Mouse (Mus musculus) embryonic facial prominence, embryonic 10.5 days (tissue): Measurements from ENCODE around the gene Sh3bp4. TPM values are rescaled to one million over a fixed set of nuclear protein-coding genes. Genes with fewer than 3 reads are reported as not detected.
A peak's percentile ranks its signal among the peaks of the same experiment; 100 is the strongest.

ENCODE experiments used
- DNase-seq: peaks from one replicate; pipeline ENCODE4 v3.0.0-alpha.2; 2017; ENCODE audit warnings: low spot score
- H3K27ac ChIP-seq: fragments of 300-500 bp; sonication (generic); replicated peaks from 2 replicates; pipeline ENCODE4 v1.5.1; 2016; ENCODE audit warnings: mild to moderate bottlenecking
- H3K27me3 ChIP-seq: fragments of 300-500 bp; sonication (generic); replicated peaks from 2 replicates; pipeline ENCODE4 v1.6.1; 2016; ENCODE audit warnings: low read depth, mild to moderate bottlenecking; ENCODE audit not compliant: poor library complexity, severe bottlenecking
- H3K36me3 ChIP-seq: fragments of 300-500 bp; sonication (generic); replicated peaks from 2 replicates; pipeline ENCODE4 v1.6.1; 2016; ENCODE audit warnings: mild to moderate bottlenecking, moderate library complexity
- H3K4me1 ChIP-seq: fragments of 300-500 bp; sonication (generic); 2 replicates; pipeline ENCODE4 v1.6.1; 2016
- H3K4me3 ChIP-seq: fragments of 300-500 bp; sonication (generic); 2 replicates; pipeline ENCODE4 v1.5.1; 2016; ENCODE audit warnings: mild to moderate bottlenecking, moderate library complexity
- H3K9me3 ChIP-seq: fragments of 300-500 bp; sonication (generic); 2 replicates; pipeline ENCODE4 v1.6.1; 2016; ENCODE audit warnings: mild to moderate bottlenecking
- WGBS: fragments of 180-500 bp; shearing (Covaris S2); methylation state at CpG from one replicate; pipeline ENCODE4 v1.1.7; 2016; 5-methylcytosine and 5-hydroxymethylcytosine counted together
- polyA plus RNA-seq: library from polyadenylated mRNA; unstranded; fragments of >200 nt; fragmentation: Nextera tagmentation; extraction: Ambion mirVana; gene quantifications from 2 replicates; pipeline ENCODE4 v1.2.1, GENCODE M21; 2016

Sh3bp4 gene
- polyA plus RNA-seq, 1 experiment from 2014 or later: 26.5 TPM

DNA sequence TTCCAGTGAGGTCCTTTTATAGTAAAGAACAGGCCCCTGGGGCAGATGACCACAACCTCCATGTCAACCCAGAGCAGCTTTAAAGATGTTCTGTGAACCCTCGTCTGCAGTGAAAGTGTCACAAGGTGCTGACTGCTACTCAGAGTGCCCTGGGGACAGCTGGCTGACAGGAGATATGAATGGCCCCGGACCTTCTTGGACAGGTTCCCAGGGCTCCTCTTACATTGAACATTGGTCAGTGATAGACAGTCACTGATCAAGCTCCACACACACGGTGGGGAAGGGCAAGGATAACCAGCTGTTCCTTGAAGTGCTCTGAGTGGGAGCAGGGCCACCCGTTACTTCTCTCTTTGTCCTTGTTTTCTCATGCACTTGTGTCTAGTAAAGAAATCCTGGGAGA is 50.1 kb downstream of the Sh3bp4 start:
- Histone ChIP-seq H3K9me3 (no peaks in the 10 kb centered on the region), H3K36me3 (no peaks in the 10 kb centered on the region), H3K27me3 (no peaks in the 10 kb centered on the region), H3K4me3 (no peak overlapping the region), H3K4me1 (peaks cover 36% of the 10 kb centered on the region), H3K27ac (no peak overlapping the region)
- 77% methylated on average over 4 of the region's 4 CpGs for WGBS
- no peak for DNase-seq

- no peak for DNase-seq
- WGBS: 89% methylated on average over 8 of the region's 8 CpGs
Measured at GRCm38 (mm10) chr1:89121466-89121865, 51.3 kb downstream of the Sh3bp4 start.

GRCm38 (mm10) chr1:89122376-89122775 is 52.2 kb downstream of the Sh3bp4 start:
- Histone ChIP-seq H3K27ac (no peak overlapping the region), H3K9me3 (peaks cover 2% of the 10 kb centered on the region; the same call in 1 of the 2 replicates), H3K4me3 (no peak overlapping the region), H3K36me3 (peaks cover 5% of the 10 kb centered on the region; the same call in 1 of the 2 replicates), H3K27me3 (no peaks in the 10 kb centered on the region), H3K4me1 (peaks cover 23% of the 10 kb centered on the region)
- WGBS: 81% methylated on average over 5 of the region's 5 CpGs
- DNase-seq: no peak

More at GRCm38 (mm10) chr1:89121466-89121865, 51.3 kb downstream of the Sh3bp4 start:
- no peaks in the 10 kb centered on the region for H3K27me3 ChIP-seq
- H3K36me3 ChIP-seq: no peaks in the 10 kb centered on the region
- peaks cover 32% of the 10 kb centered on the region for H3K4me1 ChIP-seq
- no peaks in the 10 kb centered on the region for H3K9me3 ChIP-seq
- no peak overlapping the region for H3K27ac ChIP-seq
- H3K4me3 ChIP-seq: no peak overlapping the region

DNA sequence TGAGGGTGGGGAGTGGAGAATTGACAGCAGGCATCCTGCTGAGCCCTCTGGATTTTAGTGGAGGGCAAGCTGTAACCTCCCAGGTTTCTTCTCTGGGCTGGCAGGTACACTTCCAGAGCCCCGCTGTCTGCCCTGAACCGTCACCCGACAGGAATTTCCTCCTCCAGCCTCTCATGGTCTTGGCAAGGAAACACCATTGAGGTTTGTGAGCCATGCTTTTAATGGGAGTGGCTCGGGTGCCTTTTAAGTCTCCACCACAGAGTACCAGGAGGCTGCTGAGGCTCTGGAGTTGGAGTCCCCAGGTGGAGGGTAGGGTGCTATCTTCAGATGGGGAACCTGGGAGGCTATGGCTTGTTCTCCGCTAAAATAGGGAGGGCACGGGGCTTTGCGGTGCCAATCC is 53.9 kb downstream of the Sh3bp4 start:
- Histone ChIP-seq H3K9me3 (peaks cover 2% of the 10 kb centered on the region; the same call in 1 of the 2 replicates), H3K4me1 (peaks cover 17% of the 10 kb centered on the region), H3K27me3 (no peaks in the 10 kb centered on the region), H3K36me3 (peaks cover 5% of the 10 kb centered on the region; the same call in 1 of the 2 replicates), H3K4me3 (no peak overlapping the region), H3K27ac (no peak overlapping the region)
- DNase-seq: no peak
- 87% methylated on average over 7 of the region's 7 CpGs for WGBS

GRCm38 (mm10) chr1:89127163-89127562 is 56.9 kb downstream of the Sh3bp4 start:
- WGBS: 99% methylated on average over 3 of the region's 3 CpGs
- no peak for DNase-seq
- Histone ChIP-seq H3K36me3 (peaks cover 16% of the 10 kb centered on the region; the same call in 1 of the 2 replicates), H3K4me1 (peaks cover 12% of the 10 kb centered on the region; the same call in 1 of the 2 replicates), H3K9me3 (peaks cover 2% of the 10 kb centered on the region; the same call in 1 of the 2 replicates), H3K4me3 (no peak overlapping the region), H3K27me3 (no peaks in the 10 kb centered on the region), H3K27ac (no peak overlapping the region)

DNA sequence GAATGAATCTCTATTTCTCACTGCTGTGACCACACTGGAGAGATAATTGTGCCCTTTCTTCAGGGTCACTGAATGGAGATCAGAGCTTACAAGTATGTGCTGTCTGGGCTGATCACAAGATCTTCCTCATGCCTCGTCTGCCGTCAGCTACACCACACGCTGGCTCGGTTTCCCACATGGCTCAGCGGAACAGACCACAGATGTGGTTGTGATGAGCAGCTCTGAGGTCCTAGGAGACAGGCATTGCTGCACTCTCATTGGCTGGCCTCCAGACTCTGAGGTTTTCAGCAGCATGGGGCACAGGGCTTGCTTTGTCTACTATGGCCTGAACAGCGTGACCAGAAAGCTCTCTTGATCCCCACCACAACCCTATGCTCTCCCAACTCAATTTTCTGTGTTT is 60.2 kb downstream of the Sh3bp4 start:
- peaks cover 2% of the 10 kb centered on the region; the same call in 1 of the 2 replicates for H3K9me3 ChIP-seq

DNA sequence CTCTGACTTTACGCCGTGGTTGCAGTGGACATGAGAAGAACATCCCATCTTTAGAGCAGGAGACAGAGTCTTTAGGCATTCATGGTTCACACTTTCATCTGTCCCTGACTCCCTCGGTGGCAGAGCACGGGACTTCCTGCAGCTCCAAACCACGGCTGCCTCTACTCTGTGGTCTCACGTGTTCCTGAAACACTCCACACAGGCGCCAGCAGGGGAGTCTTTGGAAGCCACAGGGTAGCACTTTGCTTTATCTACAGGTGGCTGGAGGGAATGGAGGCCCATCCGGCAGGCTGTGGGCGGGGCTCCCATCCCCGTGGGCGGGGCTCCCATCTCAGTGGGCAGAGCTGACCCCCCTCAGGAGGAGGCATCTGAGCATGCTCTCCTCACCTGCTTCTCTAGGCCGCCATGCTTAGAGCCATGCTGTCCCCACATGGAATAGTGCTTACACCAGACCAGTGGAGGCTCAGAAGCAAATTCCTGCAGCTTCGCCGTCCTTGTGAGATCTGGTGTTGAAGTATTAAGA is 60.9 kb downstream of the Sh3bp4 start:
- Histone ChIP-seq H3K27me3 (no peaks in the 10 kb centered on the region), H3K4me3 (no peak overlapping the region), H3K4me1 (peaks cover 21% of the 10 kb centered on the region), H3K36me3 (peaks cover 24% of the 10 kb centered on the region), H3K27ac (no peak overlapping the region), H3K9me3 (peaks cover 2% of the 10 kb centered on the region; the same call in 1 of the 2 replicates)
- DNase-seq: no peak
- 80% methylated on average over 14 of the region's 14 CpGs for WGBS

More for the DNA sequence above, 60.2 kb downstream of the Sh3bp4 start:
- Histone ChIP-seq H3K36me3 (peaks cover 23% of the 10 kb centered on the region), H3K27ac (0 out of 2 replicates have a peak overlapping the region, but pooled peaks have one; percentile 10), H3K4me1 (peaks cover 21% of the 10 kb centered on the region), H3K4me3 (no peak overlapping the region), H3K27me3 (no peaks in the 10 kb centered on the region)
- 84% methylated on average over 6 of the region's 6 CpGs for WGBS
- no peak for DNase-seq

DNA sequence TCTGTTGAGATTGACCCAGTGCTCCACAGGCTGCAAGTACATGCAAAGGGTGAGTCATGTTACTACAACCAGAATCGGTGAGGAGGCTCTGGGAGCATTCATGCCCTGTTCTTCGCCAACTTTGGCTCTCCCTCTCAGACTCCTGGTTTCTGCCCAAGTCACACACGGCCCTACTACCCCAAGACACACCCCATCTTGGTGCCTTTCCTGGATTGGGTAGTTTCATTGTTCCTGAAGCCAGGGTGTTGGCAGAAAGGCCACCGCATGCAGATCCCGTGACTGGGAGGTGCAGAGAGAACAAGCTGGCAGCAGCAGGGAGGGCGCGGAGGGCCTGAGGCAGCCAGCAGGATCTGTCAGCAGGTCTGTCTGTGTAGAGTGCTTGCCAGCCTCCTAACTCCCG is 61.5 kb downstream of the Sh3bp4 start:
- Histone ChIP-seq H3K36me3 (peaks cover 24% of the 10 kb centered on the region), H3K27ac (no peak overlapping the region), H3K27me3 (no peaks in the 10 kb centered on the region), H3K9me3 (peaks cover 2% of the 10 kb centered on the region; the same call in 1 of the 2 replicates), H3K4me3 (no peak overlapping the region), H3K4me1 (peaks cover 21% of the 10 kb centered on the region)
- no peak for DNase-seq
- 91% methylated on average over 8 of the region's 8 CpGs for WGBS

GRCm38 (mm10) chr1:89133266-89133665 is 63.1 kb downstream of the Sh3bp4 start:
- Histone ChIP-seq H3K4me3 (no peak overlapping the region), H3K36me3 (peaks cover 33% of the 10 kb centered on the region), H3K27ac (0 out of 2 replicates have a peak overlapping the region, but pooled peaks have one; percentile 10), H3K9me3 (no peaks in the 10 kb centered on the region), H3K4me1 (peaks cover 35% of the 10 kb centered on the region), H3K27me3 (no peaks in the 10 kb centered on the region)
- no peak for DNase-seq
- 78% methylated on average over 4 of the region's 4 CpGs for WGBS

- H3K27ac ChIP-seq: no peak overlapping the region
- no peaks in the 10 kb centered on the region for H3K9me3 ChIP-seq
- H3K36me3 ChIP-seq: peaks cover 37% of the 10 kb centered on the region
- H3K27me3 ChIP-seq: no peaks in the 10 kb centered on the region
- whole genome bisulfite sequencing: 88% methylated on average over 4 of the region's 4 CpGs
- H3K4me3 ChIP-seq: no peak overlapping the region
- no peak for DNase-seq
- peaks cover 37% of the 10 kb centered on the region for H3K4me1 ChIP-seq
Measured at GRCm38 (mm10) chr1:89133717-89134116, 63.5 kb downstream of the Sh3bp4 start.

- peaks cover 50% of the 10 kb centered on the region for H3K36me3 ChIP-seq
- 92% methylated on average over 13 of the region's 13 CpGs for WGBS
- no peaks in the 10 kb centered on the region for H3K27me3 ChIP-seq
- H3K4me3 ChIP-seq: no peak overlapping the region
- peaks cover 31% of the 10 kb centered on the region for H3K4me1 ChIP-seq
- no peak for DNase-seq
- H3K27ac ChIP-seq: no peak overlapping the region
- 0 out of 2 replicates have a peak, but pooled peaks cover 2% of the 10 kb centered on the region for H3K9me3 ChIP-seq
Measured at GRCm38 (mm10) chr1:89136089-89136811, 66.0 kb downstream of the Sh3bp4 start.

- Histone ChIP-seq H3K4me1 (peaks cover 29% of the 10 kb centered on the region), H3K9me3 (0 out of 2 replicates have a peak, but pooled peaks cover 2% of the 10 kb centered on the region), H3K36me3 (peaks cover 59% of the 10 kb centered on the region), H3K27me3 (no peaks in the 10 kb centered on the region), H3K4me3 (no peak overlapping the region), H3K27ac (no peak overlapping the region)
- WGBS: 85% methylated on average over 13 of the region's 13 CpGs
- DNase-seq: no peak
Measured at GRCm38 (mm10) chr1:89137086-89137816, 67.0 kb downstream of the Sh3bp4 start.
